Mouse (Mus musculus): ENCODE measurements at regions not wholly inside any gene's neighbourhood (a gene's known extent, or its start where the extent isn't known, plus 50 kb on each side); places are given as distances from the start of the nearest gene placed in this dataset.

DNA sequence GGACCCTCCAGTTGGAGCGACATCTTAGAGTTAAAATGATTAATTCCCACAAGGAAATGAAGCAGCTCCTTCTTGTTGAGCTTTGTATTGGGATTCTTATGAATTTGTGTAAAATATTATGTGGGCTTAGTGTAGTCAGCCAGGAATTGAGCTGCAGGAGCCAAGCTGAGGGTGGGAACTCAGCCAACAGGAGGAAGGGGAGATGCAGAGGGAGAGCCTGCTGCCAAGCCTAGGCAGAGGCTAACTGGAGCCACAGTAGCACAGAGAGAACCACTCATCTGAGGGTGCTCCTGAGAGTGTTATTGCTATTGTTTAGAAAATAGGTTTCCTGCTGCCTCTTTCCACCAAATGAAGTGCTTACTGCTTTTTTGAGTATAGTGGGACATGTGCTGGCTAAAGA, 127.4 kb upstream of the Far2 start:
- WGBS: 60% methylated on average over 1 of the region's 1 CpGs
- no peak for ATAC-seq (replicated peaks; ENCODE audit: extremely low read depth, insufficient read depth, low FRiP score)

DNA sequence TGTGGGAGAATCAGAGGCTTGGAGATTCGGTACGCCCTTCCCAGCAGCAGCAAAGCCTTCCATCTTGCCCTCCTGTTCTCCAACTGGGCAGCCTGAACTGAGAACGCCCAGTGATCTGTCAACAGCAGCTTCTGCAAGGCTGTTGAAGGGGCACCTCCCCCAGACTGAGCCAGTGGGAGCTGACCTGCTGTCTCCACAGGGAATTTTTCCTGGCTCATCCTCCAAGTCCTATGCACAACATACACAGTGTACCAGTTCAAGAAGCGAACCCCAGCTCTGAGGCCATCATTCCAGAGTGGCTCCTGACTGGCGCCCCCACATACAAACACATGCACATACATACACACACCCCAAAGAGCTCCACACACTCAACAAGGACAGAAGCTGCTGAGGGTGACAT, 126.0 kb upstream of the Far2 start:
- Histone ChIP-seq H3K36me3 (ENCODE audit: control insufficient read depth, insufficient read depth) (no peaks in the 10 kb centered on the region), H3K27ac (ENCODE audit: low read length) (no peak overlapping the region), H3K4me3 (ENCODE audit: low read length) (no peak overlapping the region), H3K4me2 (ENCODE audit: low read depth, low read length) (no peak overlapping the region), H3K9me3 (replicated peaks; ENCODE audit: control insufficient read depth, low read length) (no peaks in the 10 kb centered on the region), H3K4me1 (ENCODE audit: control insufficient read depth, insufficient read depth, low read length) (no peaks in the 10 kb centered on the region), H3K9ac (ENCODE audit: low read length) (no peak overlapping the region), H3K27me3 (ENCODE audit: control insufficient read depth, insufficient read depth, low read length) (no peaks in the 10 kb centered on the region)
- ATAC-seq (replicated peaks; ENCODE audit: extremely low read depth, insufficient read depth, low FRiP score): no peak
- WGBS: 53% methylated on average over 5 of the region's 5 CpGs

More for the DNA sequence above, 127.4 kb upstream of the Far2 start:
- Histone ChIP-seq H3K4me2 (ENCODE audit: low read depth, low read length) (no peak overlapping the region), H3K27ac (ENCODE audit: low read length) (no peak overlapping the region), H3K4me3 (ENCODE audit: low read length) (no peak overlapping the region), H3K9me3 (replicated peaks; ENCODE audit: control insufficient read depth, low read length) (no peaks in the 10 kb centered on the region), H3K9ac (ENCODE audit: low read length) (no peak overlapping the region), H3K36me3 (ENCODE audit: control insufficient read depth, insufficient read depth) (no peaks in the 10 kb centered on the region), H3K4me1 (ENCODE audit: control insufficient read depth, insufficient read depth, low read length) (no peaks in the 10 kb centered on the region), H3K27me3 (ENCODE audit: control insufficient read depth, insufficient read depth, low read length) (no peaks in the 10 kb centered on the region)

DNA sequence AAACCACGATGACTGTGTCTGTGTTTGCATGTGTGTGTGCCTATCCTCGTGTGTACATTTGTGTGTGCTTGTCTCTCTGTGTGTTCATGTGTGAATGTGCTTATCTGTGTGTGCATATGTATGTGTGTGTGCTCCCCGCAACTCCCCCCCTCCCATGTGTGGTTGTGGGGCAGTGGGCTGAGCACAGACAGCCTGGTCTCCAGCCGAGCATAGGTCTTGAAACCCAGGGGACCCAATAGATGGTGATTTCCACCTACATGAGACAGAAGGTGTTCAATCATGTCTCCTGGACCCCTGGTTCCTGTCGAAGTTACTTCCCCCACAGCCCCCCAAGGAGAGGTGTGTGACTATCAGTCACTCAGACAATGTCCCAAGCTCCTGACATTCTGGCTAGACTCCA, 124.6 kb upstream of the Far2 start:
- no peaks in the 10 kb centered on the region for H3K4me1 ChIP-seq (ENCODE audit: control insufficient read depth, insufficient read depth, low read length)
- ATAC-seq (replicated peaks; ENCODE audit: extremely low read depth, insufficient read depth, low FRiP score): no peak
- WGBS: 70% methylated on average over 5 of the region's 5 CpGs
- no peak overlapping the region for H3K4me2 ChIP-seq (ENCODE audit: low read depth, low read length)
- no peak overlapping the region for H3K9ac ChIP-seq (ENCODE audit: low read length)
- H3K27me3 ChIP-seq (ENCODE audit: control insufficient read depth, insufficient read depth, low read length): no peaks in the 10 kb centered on the region
- H3K9me3 ChIP-seq (replicated peaks; ENCODE audit: control insufficient read depth, low read length): no peaks in the 10 kb centered on the region
- H3K4me3 ChIP-seq (ENCODE audit: low read length): no peak overlapping the region
- no peaks in the 10 kb centered on the region for H3K36me3 ChIP-seq (ENCODE audit: control insufficient read depth, insufficient read depth)
- no peak overlapping the region for H3K27ac ChIP-seq (ENCODE audit: low read length)

DNA sequence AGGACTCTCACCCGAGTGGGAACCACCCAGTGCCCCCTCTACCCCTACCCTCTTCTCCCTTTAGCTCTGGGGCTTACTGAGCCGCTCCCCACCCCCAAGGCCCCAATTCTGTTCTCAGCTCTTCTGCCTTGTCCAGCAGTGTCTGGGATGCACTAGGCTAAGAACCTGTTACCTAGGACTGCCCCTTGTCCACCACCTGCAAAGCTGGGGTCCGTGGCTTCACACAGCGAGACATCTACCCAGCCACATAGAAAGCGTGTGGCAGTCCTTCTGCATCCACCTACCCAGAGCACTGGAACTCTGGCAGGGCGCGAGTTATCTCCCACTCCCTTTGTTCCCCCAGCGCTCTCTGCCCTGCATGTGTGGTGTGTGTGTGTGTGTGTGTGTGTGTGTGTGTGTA, 123.8 kb upstream of the Far2 start:
- no peaks in the 10 kb centered on the region for H3K9me3 ChIP-seq (replicated peaks; ENCODE audit: control insufficient read depth, low read length)

DNA sequence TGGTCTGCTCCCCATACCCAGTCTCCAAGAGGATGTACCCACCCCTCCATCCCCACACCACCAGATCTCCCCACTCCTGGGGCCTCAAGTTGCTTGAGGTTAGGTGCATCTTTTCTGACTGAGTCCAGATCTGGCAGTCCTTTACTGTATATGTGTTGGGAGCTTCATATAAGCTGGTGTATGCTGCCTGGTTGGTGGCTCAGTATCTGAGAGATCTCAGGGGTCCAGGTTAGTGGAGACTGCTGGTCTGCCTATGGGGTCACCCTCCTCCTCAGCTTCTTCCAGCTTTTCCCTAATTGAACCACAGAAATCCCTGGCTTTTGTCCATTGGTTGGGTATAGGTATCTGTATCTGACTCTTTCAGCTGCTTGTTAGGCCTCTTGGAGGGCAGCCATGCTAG, 118.1 kb upstream of the Far2 start:
- Histone ChIP-seq H3K4me3 (ENCODE audit: low read length) (no peak overlapping the region), H3K9me3 (replicated peaks; ENCODE audit: control insufficient read depth, low read length) (no peaks in the 10 kb centered on the region), H3K27me3 (ENCODE audit: control insufficient read depth, insufficient read depth, low read length) (no peaks in the 10 kb centered on the region), H3K9ac (ENCODE audit: low read length) (no peak overlapping the region), H3K4me2 (ENCODE audit: low read depth, low read length) (no peak overlapping the region), H3K27ac (ENCODE audit: low read length) (no peak overlapping the region), H3K36me3 (ENCODE audit: control insufficient read depth, insufficient read depth) (no peaks in the 10 kb centered on the region), H3K4me1 (ENCODE audit: control insufficient read depth, insufficient read depth, low read length) (no peaks in the 10 kb centered on the region)
- ATAC-seq (replicated peaks; ENCODE audit: extremely low read depth, insufficient read depth, low FRiP score): no peak

More for the DNA sequence above, 123.8 kb upstream of the Far2 start:
- Histone ChIP-seq H3K27me3 (ENCODE audit: control insufficient read depth, insufficient read depth, low read length) (no peaks in the 10 kb centered on the region), H3K4me3 (ENCODE audit: low read length) (no peak overlapping the region), H3K4me2 (ENCODE audit: low read depth, low read length) (no peak overlapping the region), H3K4me1 (ENCODE audit: control insufficient read depth, insufficient read depth, low read length) (no peaks in the 10 kb centered on the region), H3K27ac (ENCODE audit: low read length) (no peak overlapping the region), H3K9ac (ENCODE audit: low read length) (no peak overlapping the region), H3K36me3 (ENCODE audit: control insufficient read depth, insufficient read depth) (no peaks in the 10 kb centered on the region)
- WGBS: 90% methylated on average over 8 of the region's 8 CpGs
- ATAC-seq (replicated peaks; ENCODE audit: extremely low read depth, insufficient read depth, low FRiP score): no peak

DNA sequence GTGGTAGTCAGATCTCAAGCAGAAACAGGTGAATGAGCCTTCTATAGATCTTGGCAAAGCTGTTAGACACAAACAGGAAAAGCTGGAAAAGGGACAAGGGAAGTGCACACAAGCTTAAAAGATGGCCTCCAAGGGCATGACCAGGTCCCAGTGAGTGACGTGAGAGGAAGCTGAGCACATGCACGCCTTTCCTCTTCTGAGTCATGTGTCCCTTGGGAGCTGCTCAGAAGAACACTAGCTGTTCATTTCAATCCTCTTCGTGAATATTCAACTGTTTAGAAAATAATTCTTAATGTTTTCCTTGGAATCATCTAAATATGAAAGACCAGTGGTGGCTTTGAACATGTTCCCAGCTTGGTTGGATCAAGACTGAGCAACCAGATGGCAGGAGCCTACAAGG, 103.0 kb upstream of the Far2 start:
- peaks cover 3% of the 10 kb centered on the region; the same call in 1 of the 2 replicates for H3K4me1 ChIP-seq (ENCODE audit: control insufficient read depth, insufficient read depth, low read length)
- 66% methylated on average over 3 of the region's 3 CpGs for WGBS
- no peaks in the 10 kb centered on the region for H3K9me3 ChIP-seq (replicated peaks; ENCODE audit: control insufficient read depth, low read length)
- no peaks in the 10 kb centered on the region for H3K27me3 ChIP-seq (ENCODE audit: control insufficient read depth, insufficient read depth, low read length)
- H3K36me3 ChIP-seq (ENCODE audit: control insufficient read depth, insufficient read depth): no peaks in the 10 kb centered on the region
- no peak for ATAC-seq (replicated peaks; ENCODE audit: extremely low read depth, insufficient read depth, low FRiP score)
- H3K27ac ChIP-seq (ENCODE audit: low read length): no peak overlapping the region
- H3K4me2 ChIP-seq (ENCODE audit: low read depth, low read length): no peak overlapping the region
- no peak overlapping the region for H3K4me3 ChIP-seq (ENCODE audit: low read length)
- H3K9ac ChIP-seq (ENCODE audit: low read length): no peak overlapping the region

DNA sequence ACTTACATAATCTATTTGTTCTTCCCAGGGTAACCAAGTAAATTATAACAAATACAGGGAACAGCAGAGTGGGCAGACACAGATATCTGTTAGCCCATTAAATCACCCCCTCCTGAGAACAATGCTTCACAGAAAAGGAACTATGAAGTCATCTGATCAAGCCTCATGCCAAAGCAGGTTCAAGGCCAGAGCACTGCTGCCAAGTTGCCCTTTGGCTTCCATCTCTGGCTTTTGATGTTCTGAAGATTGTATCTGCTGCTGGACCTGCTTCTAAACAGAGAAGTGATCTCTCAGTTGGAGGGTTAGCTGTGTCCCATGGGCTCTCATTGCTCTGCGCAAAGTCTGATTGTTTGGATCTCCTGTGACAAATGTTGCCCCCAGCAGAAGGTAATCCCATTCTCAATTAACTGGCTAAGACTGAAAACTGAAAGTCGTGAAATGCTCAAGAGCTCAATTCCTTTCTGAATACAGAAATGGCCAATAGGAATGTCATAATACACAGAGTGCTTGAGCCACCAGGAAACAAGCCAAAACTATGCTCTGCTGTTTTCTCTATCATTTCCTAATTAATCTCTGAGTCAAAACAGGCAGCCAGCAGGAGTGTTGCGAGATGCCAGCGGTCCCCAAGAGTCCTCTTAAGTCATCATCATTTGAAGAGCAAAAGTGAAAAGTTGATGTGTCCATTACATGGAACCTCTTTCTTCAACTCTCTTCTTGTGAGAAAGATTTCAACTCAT, 102.0 kb upstream of the Far2 start:
- Histone ChIP-seq H3K4me1 (ENCODE audit: control insufficient read depth, insufficient read depth, low read length) (no peaks in the 10 kb centered on the region), H3K36me3 (ENCODE audit: control insufficient read depth, insufficient read depth) (no peaks in the 10 kb centered on the region), H3K9me3 (replicated peaks; ENCODE audit: control insufficient read depth, low read length) (no peaks in the 10 kb centered on the region), H3K4me3 (ENCODE audit: low read length) (no peak overlapping the region), H3K9ac (ENCODE audit: low read length) (no peak overlapping the region), H3K27ac (ENCODE audit: low read length) (no peak overlapping the region), H3K4me2 (ENCODE audit: low read depth, low read length) (no peak overlapping the region), H3K27me3 (ENCODE audit: control insufficient read depth, insufficient read depth, low read length) (no peaks in the 10 kb centered on the region)
- ATAC-seq (replicated peaks; ENCODE audit: extremely low read depth, insufficient read depth, low FRiP score): no peak
- WGBS: 63% methylated on average over 4 of the region's 4 CpGs

DNA sequence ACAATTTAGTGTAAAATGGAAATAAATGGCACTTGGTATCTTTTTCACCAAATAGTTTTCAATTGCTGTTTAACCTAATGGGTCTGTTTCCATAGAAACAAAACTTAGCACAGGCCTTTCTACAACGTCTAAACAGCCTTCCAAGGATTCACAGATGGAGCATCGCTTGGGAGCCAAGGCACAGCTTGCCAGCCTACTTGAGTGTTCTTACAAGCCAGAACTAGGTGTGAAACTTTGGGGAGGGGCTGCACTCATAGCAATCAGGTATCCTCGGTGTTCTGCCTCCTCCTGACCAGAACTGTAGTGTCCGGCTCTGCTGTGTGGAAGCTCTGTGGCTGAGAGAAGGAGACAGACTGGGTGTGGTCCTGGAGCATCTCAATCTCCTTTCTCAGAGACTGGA, 99.1 kb upstream of the Far2 start:
- WGBS: 71% methylated on average over 4 of the region's 4 CpGs

DNA sequence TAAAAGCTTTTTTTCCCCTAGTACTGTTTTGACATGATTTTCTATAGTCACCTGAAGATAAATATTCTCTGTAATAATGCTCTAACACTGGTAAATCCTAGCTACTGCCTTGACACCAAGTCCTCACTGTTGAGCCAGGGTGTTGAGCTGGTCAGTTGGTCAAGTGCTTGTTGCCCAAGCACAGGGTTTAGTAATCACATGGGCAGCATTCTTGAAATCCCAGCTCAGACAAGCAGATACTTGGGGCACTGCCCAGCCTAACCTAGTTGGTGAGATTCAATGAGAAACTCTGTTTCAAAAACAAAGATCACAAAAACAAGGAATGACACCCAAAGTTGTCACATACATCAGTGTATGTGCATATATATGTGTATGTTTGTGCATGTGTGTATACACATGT, 95.4 kb upstream of the Far2 start:
- ATAC-seq (replicated peaks; ENCODE audit: extremely low read depth, insufficient read depth, low FRiP score): no peak

More for the DNA sequence above, 99.1 kb upstream of the Far2 start:
- Histone ChIP-seq H3K9ac (ENCODE audit: low read length) (no peak overlapping the region), H3K27ac (ENCODE audit: low read length) (no peak overlapping the region), H3K4me2 (ENCODE audit: low read depth, low read length) (no peak overlapping the region), H3K4me1 (ENCODE audit: control insufficient read depth, insufficient read depth, low read length) (no peaks in the 10 kb centered on the region), H3K27me3 (ENCODE audit: control insufficient read depth, insufficient read depth, low read length) (no peaks in the 10 kb centered on the region), H3K36me3 (ENCODE audit: control insufficient read depth, insufficient read depth) (no peaks in the 10 kb centered on the region), H3K9me3 (replicated peaks; ENCODE audit: control insufficient read depth, low read length) (no peaks in the 10 kb centered on the region), H3K4me3 (ENCODE audit: low read length) (no peak overlapping the region)
- ATAC-seq (replicated peaks; ENCODE audit: extremely low read depth, insufficient read depth, low FRiP score): no peak

More for the DNA sequence above, 95.4 kb upstream of the Far2 start:
- Histone ChIP-seq H3K4me1 (ENCODE audit: control insufficient read depth, insufficient read depth, low read length) (no peaks in the 10 kb centered on the region), H3K27me3 (ENCODE audit: control insufficient read depth, insufficient read depth, low read length) (no peaks in the 10 kb centered on the region), H3K27ac (ENCODE audit: low read length) (no peak overlapping the region), H3K9ac (ENCODE audit: low read length) (no peak overlapping the region), H3K9me3 (replicated peaks; ENCODE audit: control insufficient read depth, low read length) (no peaks in the 10 kb centered on the region), H3K4me2 (ENCODE audit: low read depth, low read length) (no peak overlapping the region), H3K4me3 (ENCODE audit: low read length) (no peak overlapping the region), H3K36me3 (ENCODE audit: control insufficient read depth, insufficient read depth) (no peaks in the 10 kb centered on the region)

Data from heart, embryonic 16.5 days (tissue).